ENCODE assay signal across 10 mouse cellular contexts in the genomic region with DNA sequence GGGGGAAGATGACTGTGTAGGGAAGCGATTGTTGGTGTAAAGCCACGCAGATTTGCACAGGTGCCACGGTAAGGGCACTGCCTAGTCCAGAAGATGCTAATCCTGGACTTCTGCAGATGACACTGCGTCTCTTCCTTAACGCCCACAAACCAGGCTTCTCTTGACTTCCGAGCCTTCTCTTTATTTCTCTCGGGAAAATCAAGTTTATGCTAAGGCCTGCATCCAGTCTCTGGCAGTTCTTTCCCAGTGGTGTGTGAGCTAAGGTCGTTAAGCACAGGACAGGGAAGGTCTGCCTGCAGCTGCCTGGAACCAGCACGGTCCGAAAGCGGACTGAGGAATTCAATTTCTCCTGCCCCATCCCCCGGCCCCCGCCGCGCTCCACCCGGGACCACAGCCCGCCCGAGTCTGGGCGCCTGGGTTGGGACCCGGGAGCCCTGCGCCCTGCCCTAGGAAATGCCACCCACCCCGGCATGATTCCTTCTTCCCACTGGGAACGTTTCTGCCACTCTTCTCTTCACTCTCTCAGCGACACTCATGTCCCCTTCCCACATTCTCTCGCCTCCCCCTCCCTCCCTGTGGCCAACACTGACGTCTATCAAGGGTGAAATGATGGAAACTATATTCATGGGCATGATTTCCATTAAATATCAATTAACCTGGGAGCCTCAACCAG. TPM values are rescaled to one million over a fixed set of nuclear protein-coding genes. Genes with fewer than 3 reads are reported as not detected.
A peak's percentile ranks its signal among the peaks of the same experiment; 100 is the strongest.
DNase-seq lines count a peak whose midpoint lies in the region; ATAC-seq lines count a peak whose summit lies in the region.
"Had no signal": no experiment of that assay in that cellular context is flagged by ENCODE, and none has a peak within 500 bp of the region (broad histone marks: within the 10 kb centered on the region; RNA-seq: fewer than 3 reads in every experiment).

No protein-coding gene starts in this region.

- H3K27me3 ChIP-seq in heart, embryonic 15.5 days: peaks cover 98% of the 10 kb centered on the region
- H3K27me3 ChIP-seq in heart, embryonic 10.5 days (ENCODE audit: insufficient read depth, poor library complexity, severe bottlenecking): peaks cover 99% of the 10 kb centered on the region
- H3K27me3 ChIP-seq in embryonic facial prominence, embryonic 14.5 days (replicated peaks; ENCODE audit: control insufficient read depth, insufficient read depth, low read length): peaks cover 96% of the 10 kb centered on the region
- peaks cover 85% of the 10 kb centered on the region for H3K27me3 ChIP-seq in limb, embryonic 13.5 days

- no peak overlapping the region for H3K27ac ChIP-seq in heart, embryonic 15.5 days
- H3K27ac ChIP-seq in heart, embryonic 10.5 days: no peak overlapping the region
- no peak overlapping the region for H3K27ac ChIP-seq in embryonic facial prominence, embryonic 14.5 days (replicated peaks; ENCODE audit: low read depth, low read length)
- peak overlapping the region; percentile 44; the same call in 1 of the 2 replicates for H3K27ac ChIP-seq in limb, embryonic 13.5 days
- H3K27ac ChIP-seq: liver, embryonic 13.5 days had no signal

- 6% methylated on average over 26 of the region's 26 CpGs for WGBS in heart, embryonic 15.5 days
- WGBS in heart, embryonic 10.5 days: 3% methylated on average over 26 of the region's 26 CpGs
- 6% methylated on average over 25 of the region's 26 CpGs for WGBS in embryonic facial prominence, embryonic 14.5 days
- 6% methylated on average over 26 of the region's 26 CpGs for WGBS in limb, embryonic 13.5 days

- no peak overlapping the region for H3K9ac ChIP-seq in heart, embryonic 15.5 days
- no peak overlapping the region for H3K9ac ChIP-seq in embryonic facial prominence, embryonic 14.5 days (ENCODE audit: low read depth, low read length)
- H3K9ac ChIP-seq in limb, embryonic 13.5 days: 0 out of 2 replicates have a peak overlapping the region, but pooled peaks have one; percentile 87
- H3K9ac ChIP-seq: liver, embryonic 13.5 days had no signal

- no peak for ATAC-seq in heart, embryonic 15.5 days (replicated peaks; ENCODE audit: insufficient number of reproducible peaks, insufficient read depth, low FRiP score, low read depth)
- no peak for ATAC-seq in embryonic facial prominence, embryonic 14.5 days (ENCODE audit: low read depth)
- ATAC-seq in limb, embryonic 13.5 days (ENCODE audit: low FRiP score, low read depth): no peak

- intact Hi-C loops in heart, postnatal 25 days (cut with DNase I): loop anchor here (2.0 kb wide), 3 partner anchors 433 to 885 kb away; no protein-coding TSS in a partner anchor

- H3K4me2 ChIP-seq in heart, embryonic 15.5 days: 0 out of 2 replicates have a peak overlapping the region, but pooled peaks have one; percentile 90
- H3K4me2 ChIP-seq in embryonic facial prominence, embryonic 14.5 days (ENCODE audit: low read depth, low read length): peak overlapping the region; percentile 4; the same call in 1 of the 2 replicates
- H3K4me2 ChIP-seq in limb, embryonic 13.5 days (replicated peaks): peak overlapping the region; percentile 77

- DNase-seq in heart, embryonic 10.5 days (ENCODE audit: low spot score): no peak
- no peak for DNase-seq in embryonic facial prominence, embryonic 14.5 days (ENCODE audit: low spot score)
- peak; percentile 76 to 80 for DNase-seq in kidney, adult 8-10 months
- DNase-seq in MN1 (ENCODE audit: low spot score): no peak
- no peak for DNase-seq in heart, postnatal 25 days (ENCODE audit: low spot score)
- no peak for DNase-seq in heart, postnatal 4 days
- DNase-seq: liver, embryonic 13.5 days had no signal

- H3K36me3 ChIP-seq in heart, embryonic 15.5 days: no peaks in the 10 kb centered on the region
- no peaks in the 10 kb centered on the region for H3K36me3 ChIP-seq in heart, embryonic 10.5 days
- no peaks in the 10 kb centered on the region for H3K36me3 ChIP-seq in embryonic facial prominence, embryonic 14.5 days (ENCODE audit: control insufficient read depth, insufficient read depth, low read length)
- no peaks in the 10 kb centered on the region for H3K36me3 ChIP-seq in limb, embryonic 13.5 days
- H3K36me3 ChIP-seq: liver, embryonic 13.5 days had no signal

- H3K4me1 ChIP-seq in heart, embryonic 15.5 days (replicated peaks): peaks cover 14% of the 10 kb centered on the region
- peaks cover 12% of the 10 kb centered on the region for H3K4me1 ChIP-seq in heart, embryonic 10.5 days
- H3K4me1 ChIP-seq in embryonic facial prominence, embryonic 14.5 days (ENCODE audit: control insufficient read depth, insufficient read depth, low read length): peaks cover 12% of the 10 kb centered on the region; the same call in 1 of the 2 replicates
- peaks cover 39% of the 10 kb centered on the region for H3K4me1 ChIP-seq in limb, embryonic 13.5 days

- H3K4me3 ChIP-seq in heart, embryonic 15.5 days: peak overlapping the region; percentile 53; the same call in 1 of the 2 replicates
- H3K4me3 ChIP-seq in heart, embryonic 10.5 days: no peak overlapping the region
- 0 out of 2 replicates have a peak overlapping the region, but pooled peaks have one; percentile 44 for H3K4me3 ChIP-seq in embryonic facial prominence, embryonic 14.5 days (ENCODE audit: low read depth, low read length)
- peak overlapping the region; percentile 63 for H3K4me3 ChIP-seq in limb, embryonic 13.5 days
- H3K4me3 ChIP-seq: myocyte had no signal

- no peaks in the 10 kb centered on the region for H3K9me3 ChIP-seq in heart, embryonic 15.5 days (replicated peaks)
- H3K9me3 ChIP-seq in heart, embryonic 10.5 days: no peaks in the 10 kb centered on the region
- no peaks in the 10 kb centered on the region for H3K9me3 ChIP-seq in embryonic facial prominence, embryonic 14.5 days (ENCODE audit: control insufficient read depth, low read length)
- H3K9me3 ChIP-seq in limb, embryonic 13.5 days: no peaks in the 10 kb centered on the region
- H3K9me3 ChIP-seq: liver, embryonic 13.5 days had no signal

RNA-seq across cellular contexts. Expression of a gene that starts 0.6 kb away (rescaled TPM):
- 0.24 and 0.56 TPM in 2 replicates for polyA plus RNA-seq in heart, embryonic 15.5 days (2015; fragmentation: Nextera tagmentation; extraction: Ambion mirVana)
- 0.09 and 1.3 TPM in 2 replicates for polyA plus RNA-seq in heart, embryonic 10.5 days (2016; fragmentation: Nextera tagmentation; extraction: Ambion mirVana)
- polyA plus RNA-seq in embryonic facial prominence, embryonic 14.5 days (2014; fragmentation: Nextera tagmentation; extraction: Ambion mirVana): 8.7 and 10.3 TPM in 2 replicates
- polyA plus RNA-seq in limb, embryonic 13.5 days (2015; fragmentation: Nextera tagmentation; extraction: Ambion mirVana): 7.3 and 7.5 TPM in 2 replicates
- total RNA-seq in heart, postnatal 25 days (2021): 1 to 10 TPM; 1.0 to 1.2 TPM
- 1 to 10 TPM; 1.2 to 1.9 TPM for total RNA-seq in heart, postnatal 4 days (2021)
- polyA plus RNA-seq: myocyte had no signal

RNA-seq across cellular contexts. Expression of a gene that starts 6.3 kb away (rescaled TPM):
- polyA plus RNA-seq in heart, embryonic 15.5 days (2015; fragmentation: Nextera tagmentation; extraction: Ambion mirVana): 0.14 and 0.15 TPM in 2 replicates
- 3.0 TPM in 1 of 2 replicates, not detected in the other for polyA plus RNA-seq in heart, embryonic 10.5 days (2016; fragmentation: Nextera tagmentation; extraction: Ambion mirVana)
- 2.0 and 2.3 TPM in 2 replicates for polyA plus RNA-seq in embryonic facial prominence, embryonic 14.5 days (2014; fragmentation: Nextera tagmentation; extraction: Ambion mirVana)
- polyA plus RNA-seq in limb, embryonic 13.5 days (2015; fragmentation: Nextera tagmentation; extraction: Ambion mirVana): 10.7 and 10.9 TPM in 2 replicates
- under 1 TPM; 0.39 to 0.52 TPM for total RNA-seq in heart, postnatal 25 days (2021)
- total RNA-seq in heart, postnatal 4 days (2021): under 1 TPM; 0.12 to 0.27 TPM
- polyA plus RNA-seq: liver, embryonic 13.5 days; myocyte had no signal

RNA-seq across cellular contexts. Expression of a gene that starts 7.9 kb away (rescaled TPM):
- polyA plus RNA-seq in heart, embryonic 15.5 days (2015; fragmentation: Nextera tagmentation; extraction: Ambion mirVana): 0.29 and 1.0 TPM in 2 replicates
- polyA plus RNA-seq in heart, embryonic 10.5 days (2016; fragmentation: Nextera tagmentation; extraction: Ambion mirVana): 0.73 and 2.9 TPM in 2 replicates
- polyA plus RNA-seq in embryonic facial prominence, embryonic 14.5 days (2014; fragmentation: Nextera tagmentation; extraction: Ambion mirVana): 3.8 and 4.7 TPM in 2 replicates
- polyA plus RNA-seq in limb, embryonic 13.5 days (2015; fragmentation: Nextera tagmentation; extraction: Ambion mirVana): 0.84 and 0.88 TPM in 2 replicates
- not detected for total RNA-seq in heart, postnatal 25 days (2021)
- total RNA-seq in heart, postnatal 4 days (2021): under 1 TPM in 1 of 2 experiments, not detected in 1; 0.11 TPM
- polyA plus RNA-seq: myocyte had no signal

RNA-seq across cellular contexts. Expression of a gene that starts 7.9 kb away (rescaled TPM):
- polyA plus RNA-seq in heart, embryonic 15.5 days (2015; fragmentation: Nextera tagmentation; extraction: Ambion mirVana): 0.09 and 0.15 TPM in 2 replicates
- 0.29 TPM in 1 of 2 replicates, not detected in the other for polyA plus RNA-seq in heart, embryonic 10.5 days (2016; fragmentation: Nextera tagmentation; extraction: Ambion mirVana)
- 0.63 and 0.82 TPM in 2 replicates for polyA plus RNA-seq in embryonic facial prominence, embryonic 14.5 days (2014; fragmentation: Nextera tagmentation; extraction: Ambion mirVana)
- 0.32 and 0.55 TPM in 2 replicates for polyA plus RNA-seq in limb, embryonic 13.5 days (2015; fragmentation: Nextera tagmentation; extraction: Ambion mirVana)
- total RNA-seq in heart, postnatal 25 days (2021): under 1 TPM; 0.42 to 0.56 TPM
- under 1 TPM; 0.45 TPM for total RNA-seq in heart, postnatal 4 days (2021)
- polyA plus RNA-seq: liver, embryonic 13.5 days; myocyte had no signal

RNA-seq across cellular contexts. Expression of a gene that starts 12.1 kb away (rescaled TPM):
- polyA plus RNA-seq in heart, embryonic 15.5 days (2015; fragmentation: Nextera tagmentation; extraction: Ambion mirVana): 0.08 TPM in 1 of 2 replicates, not detected in the other
- polyA plus RNA-seq in heart, embryonic 10.5 days (2016; fragmentation: Nextera tagmentation; extraction: Ambion mirVana): 2.3 TPM in 1 of 2 replicates, not detected in the other
- 0.37 and 0.45 TPM in 2 replicates for polyA plus RNA-seq in embryonic facial prominence, embryonic 14.5 days (2014; fragmentation: Nextera tagmentation; extraction: Ambion mirVana)
- polyA plus RNA-seq in limb, embryonic 13.5 days (2015; fragmentation: Nextera tagmentation; extraction: Ambion mirVana): 26.0 and 26.2 TPM in 2 replicates
- not detected for total RNA-seq in heart, postnatal 25 days (2021)
- total RNA-seq in heart, postnatal 4 days (2021): not detected
- polyA plus RNA-seq: liver, embryonic 13.5 days; myocyte had no signal

Comparison
In these comparisons a context has a peak if more than half of its experiments do, and no peak if none do; other contexts are left out.
1. H3K4me2 ChIP-seq: peak in every context shown above with its lines; median percentile 90 in heart, embryonic 15.5 days; 77 in limb, embryonic 13.5 days; 4 in embryonic facial prominence, embryonic 14.5 days.
2. DNase-seq: peak in kidney, adult 8-10 months (2 of 2); none in heart, embryonic 10.5 days (single experiment), embryonic facial prominence, embryonic 14.5 days (single experiment), MN1 (single experiment), heart, postnatal 25 days (single experiment) and heart, postnatal 4 days (single experiment).